Mouse (Mus musculus) small intestine, adult 2 months (tissue): ENCODE data around the gene Lrmp. TPM values are rescaled to one million over a fixed set of nuclear protein-coding genes. Genes with fewer than 3 reads are reported as not detected.

Experiments
- H3K27ac ChIP-seq: fragments of 200-500 bp; 2 replicates; pipeline ENCODE4 v1.5.1; 2012; ENCODE audit warnings: low read depth, low read length, control low read depth, inconsistent platforms; ENCODE audit not compliant: insufficient read depth
- H3K27me3 ChIP-seq: fragments of 200-500 bp; 2 replicates; pipeline ENCODE4 v1.6.1; 2012; ENCODE audit warnings: mild to moderate bottlenecking, moderate library complexity, low read length, inconsistent platforms; ENCODE audit not compliant: control insufficient read depth, insufficient read depth
- H3K36me3 ChIP-seq: fragments of 200-500 bp; 2 replicates; pipeline ENCODE4 v1.6.1; 2012; ENCODE audit warnings: mild to moderate bottlenecking, low read length, control low read depth, inconsistent platforms; ENCODE audit not compliant: control insufficient read depth, insufficient read depth
- H3K4me1 ChIP-seq: fragments of 200-500 bp; 2 replicates; pipeline ENCODE4 v1.6.1; 2012; ENCODE audit warnings: low read length, inconsistent platforms, mixed read lengths; ENCODE audit not compliant: control insufficient read depth, insufficient read depth, insufficient read length
- H3K4me3 ChIP-seq: fragments of 200-500 bp; 2 replicates; pipeline ENCODE4 v1.5.1; 2012; ENCODE audit warnings: low read depth, mild to moderate bottlenecking, control low read depth, inconsistent platforms, low read length, moderate library complexity
- CTCF ChIP-seq: fragments of 200-500 bp; IDR thresholded peaks from 2 replicates; pipeline ENCODE4 v1.5.1; 2012; ENCODE audit warnings: low read depth, mild to moderate bottlenecking, control low read depth, inconsistent platforms, low read length, moderate library complexity, mixed read lengths; ENCODE audit not compliant: insufficient replicate concordance, insufficient read length; ENCODE audit errors: extremely low read depth
- POLR2A ChIP-seq: fragments of 200-500 bp; IDR thresholded peaks from 2 replicates; pipeline ENCODE4 v1.6.1; 2012; ENCODE audit warnings: low read depth, mild to moderate bottlenecking, control low read depth, inconsistent platforms, low read length, moderate library complexity
- WGBS: fragments of 180-500 bp; shearing (Covaris S2); methylation state at CpG from one replicate; pipeline ENCODE4 v1.1.7; 2018; 5-methylcytosine and 5-hydroxymethylcytosine counted together
- polyA plus RNA-seq: library from polyadenylated mRNA; depleted of rRNA; stranded (reverse); fragments of >200 nt; gene quantifications from 2 replicates; pipeline ENCODE4 v1.2.3, GENCODE M21; 2012

The Lrmp gene
- polyA plus RNA-seq, 1 experiment = 17.7 TPM

DNA sequence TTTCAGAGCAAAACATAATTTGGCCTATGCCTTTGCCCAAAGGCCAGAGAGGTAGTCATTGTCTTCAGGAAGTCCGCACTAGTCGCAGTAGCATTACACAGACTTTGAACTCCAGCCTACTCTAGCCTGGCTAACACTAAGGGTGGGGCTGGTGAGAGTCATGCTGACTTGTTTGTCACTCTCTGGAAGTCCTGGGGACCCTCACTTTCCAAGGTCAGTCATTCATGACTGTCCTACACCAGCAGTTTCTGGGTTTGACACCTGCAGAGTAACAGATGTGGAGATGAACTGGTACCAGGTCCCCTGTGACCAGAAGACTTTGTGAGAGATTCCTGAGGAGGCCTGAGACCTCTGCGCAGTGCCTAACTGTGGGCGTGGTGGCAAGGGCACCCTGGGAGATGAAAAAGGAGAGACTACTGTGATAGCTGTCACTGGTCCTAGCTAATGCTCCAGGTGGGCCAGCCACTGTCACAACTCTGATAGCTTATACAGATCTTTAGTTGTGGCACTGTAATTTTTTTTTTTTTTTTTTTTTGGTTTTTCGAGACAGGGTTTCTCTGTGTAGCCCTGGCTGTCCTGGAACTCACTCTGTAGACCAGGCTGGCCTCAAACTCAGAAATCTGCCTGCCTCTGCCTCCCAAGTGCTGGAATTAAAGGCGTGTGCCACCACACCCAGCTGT, 9.2 kb upstream of the Lrmp start:
- H3K27me3 ChIP-seq = no peaks in the 10 kb centered on the region
- WGBS = 66% methylated on average over 6 of the region's 6 CpGs
- TF ChIP-seq CTCF (no peak), POLR2A (no peak)
- H3K36me3 ChIP-seq = no peaks in the 10 kb centered on the region
- peaks cover 11% of the 10 kb centered on the region for H3K4me1 ChIP-seq
- H3K4me3 ChIP-seq = no peak overlapping the region
- H3K27ac ChIP-seq = no peak overlapping the region

DNA sequence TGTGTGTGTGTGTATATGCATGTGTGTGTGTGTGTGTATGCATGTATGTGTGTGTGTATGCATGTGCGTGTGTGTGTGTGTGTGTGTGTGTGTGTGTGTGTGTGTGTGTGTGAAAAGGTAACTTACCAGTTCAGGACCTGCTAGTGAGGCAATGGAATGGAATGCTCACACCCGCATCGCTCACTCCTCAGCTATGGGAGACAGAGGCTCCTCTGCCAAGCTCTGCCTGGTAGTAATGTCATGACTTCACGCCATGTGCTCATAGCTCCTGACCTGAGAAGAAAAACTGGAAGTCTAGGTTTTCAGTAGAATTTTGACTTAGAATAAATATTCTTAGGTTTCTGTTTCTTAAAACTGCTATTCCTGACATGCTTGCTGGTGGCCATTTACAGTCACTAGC, 4.7 kb upstream of the Lrmp start:
- Histone ChIP-seq H3K36me3 (no peaks in the 10 kb centered on the region), H3K27ac (no peak overlapping the region), H3K4me1 (peaks cover 5% of the 10 kb centered on the region; the same call in 1 of the 2 replicates), H3K4me3 (no peak overlapping the region), H3K27me3 (no peaks in the 10 kb centered on the region)
- 83% methylated on average over 4 of the region's 4 CpGs for WGBS
- TF ChIP-seq POLR2A (no peak), CTCF (no peak)

DNA sequence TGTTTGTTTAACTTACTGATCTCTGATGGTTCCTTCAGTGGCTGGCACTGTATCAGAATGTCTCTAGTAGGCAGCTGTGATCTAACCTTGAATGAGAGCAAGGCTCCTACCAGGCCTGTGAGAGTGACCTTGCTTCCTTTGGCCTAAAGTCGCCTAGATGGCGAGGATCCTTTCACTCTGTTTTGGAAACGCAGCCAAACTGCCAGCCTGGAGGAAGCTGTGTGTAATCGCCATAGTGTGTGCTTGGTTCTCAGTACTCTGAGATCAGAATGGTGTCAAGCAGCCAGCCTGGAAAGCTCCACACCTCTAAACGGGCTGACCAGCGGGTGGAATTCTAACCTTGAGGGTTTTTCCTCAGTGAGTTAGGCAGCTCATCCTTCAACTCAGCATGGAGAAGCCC, 2.6 kb upstream of the Lrmp start:
- H3K4me3 ChIP-seq = no peak overlapping the region
- H3K27me3 ChIP-seq = no peaks in the 10 kb centered on the region
- H3K27ac ChIP-seq = no peak overlapping the region
- H3K36me3 ChIP-seq = no peaks in the 10 kb centered on the region
- H3K4me1 ChIP-seq = no peaks in the 10 kb centered on the region; the same call in 1 of the 2 replicates
- no peak for TF ChIP-seq POLR2A
- no peak for TF ChIP-seq CTCF
- 63% methylated on average over 6 of the region's 6 CpGs for WGBS

GRCm38 (mm10) chr6:145114561-145114960, 892 bp upstream of the Lrmp start:
- Histone ChIP-seq H3K4me3 (no peak overlapping the region), H3K27ac (no peak overlapping the region), H3K27me3 (no peaks in the 10 kb centered on the region), H3K36me3 (no peaks in the 10 kb centered on the region), H3K4me1 (no peaks in the 10 kb centered on the region; the same call in 1 of the 2 replicates)
- TF ChIP-seq CTCF (no peak), POLR2A (no peak)
- WGBS = 78% methylated on average over 2 of the region's 2 CpGs

GRCm38 (mm10) chr6:145116098-145116672, 732 bp downstream of the Lrmp start:
- whole genome bisulfite sequencing = 38% methylated on average over 4 of the region's 4 CpGs
- Histone ChIP-seq H3K27ac (no peak overlapping the region), H3K4me1 (peaks cover 2% of the 10 kb centered on the region), H3K27me3 (no peaks in the 10 kb centered on the region), H3K36me3 (no peaks in the 10 kb centered on the region), H3K4me3 (no peak overlapping the region)
- TF ChIP-seq POLR2A = no peak
- TF ChIP-seq CTCF = no peak

DNA sequence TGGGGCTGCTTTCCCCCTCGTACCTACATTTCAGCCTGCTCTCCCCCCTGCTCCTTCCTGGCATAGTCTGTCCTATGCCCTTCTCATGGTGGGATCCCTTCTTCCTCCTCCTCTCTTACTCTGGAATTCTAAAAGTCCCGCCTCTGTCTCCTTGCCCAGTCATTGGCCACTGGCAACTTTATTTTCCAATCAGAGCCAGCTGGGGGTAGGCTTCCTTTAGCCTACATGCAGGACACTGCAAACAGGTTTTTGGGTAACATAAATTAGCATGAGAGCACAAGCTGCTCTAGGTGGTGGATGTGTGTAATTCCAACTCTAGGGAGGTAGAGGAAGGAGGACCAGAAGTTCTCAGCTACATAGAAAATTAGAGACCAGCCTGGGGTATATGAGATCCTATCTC, 4.6 kb downstream of the Lrmp start:
- no peak for TF ChIP-seq CTCF
- no peak for TF ChIP-seq POLR2A
- 81% methylated on average over 2 of the region's 2 CpGs for WGBS
- no peaks in the 10 kb centered on the region for H3K27me3 ChIP-seq
- H3K27ac ChIP-seq = no peak overlapping the region
- no peak overlapping the region for H3K4me3 ChIP-seq
- peaks cover 2% of the 10 kb centered on the region for H3K4me1 ChIP-seq
- no peaks in the 10 kb centered on the region for H3K36me3 ChIP-seq

DNA sequence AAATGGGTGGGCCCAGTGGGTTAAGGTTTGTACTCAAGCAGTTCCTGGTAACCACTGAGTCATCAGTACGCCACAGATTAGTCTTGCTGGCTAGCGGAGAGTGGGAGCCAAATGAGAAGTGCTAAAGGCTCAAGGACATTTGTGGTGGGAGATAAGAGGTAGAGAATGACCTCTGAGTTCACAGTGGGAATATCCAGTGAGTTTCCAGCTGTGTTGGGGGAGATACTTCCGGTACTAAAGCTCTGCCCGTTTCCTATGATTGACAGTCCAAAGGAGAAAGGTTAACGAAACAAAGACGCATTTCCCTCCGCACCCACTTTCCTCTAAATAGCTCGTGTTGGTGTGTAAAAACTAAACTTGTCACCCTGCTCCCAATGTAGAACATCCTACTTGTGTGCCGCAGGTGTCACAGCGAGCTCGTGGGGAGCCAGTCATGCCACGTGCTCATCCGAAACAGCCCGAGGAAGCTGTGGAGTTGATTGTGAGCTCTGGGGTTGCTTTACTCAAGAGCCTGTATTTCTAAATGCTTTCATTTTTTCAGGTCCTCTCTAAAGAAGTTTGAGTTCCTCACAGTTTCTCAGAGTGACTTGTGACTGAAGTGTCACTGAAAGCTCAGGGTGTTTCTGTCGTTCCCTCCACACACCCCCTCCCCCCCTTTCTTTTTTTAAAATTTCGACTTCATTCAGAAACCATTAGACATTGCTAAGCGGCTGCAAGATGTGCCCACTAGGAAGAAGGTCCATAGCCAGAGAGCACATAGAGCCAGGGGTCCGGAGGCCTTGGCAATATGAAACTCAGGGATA, 5.5 kb downstream of the Lrmp start:
- 44% methylated on average over 18 of the region's 18 CpGs for WGBS
- no peaks in the 10 kb centered on the region for H3K27me3 ChIP-seq
- H3K4me1 ChIP-seq = peaks cover 2% of the 10 kb centered on the region
- TF ChIP-seq CTCF = no peak
- no peak for TF ChIP-seq POLR2A
- peak overlapping the region; percentile 73 for H3K27ac ChIP-seq
- H3K4me3 ChIP-seq = peak overlapping the region; percentile 58
- no peaks in the 10 kb centered on the region for H3K36me3 ChIP-seq
